Mouse (Mus musculus) kidney, embryonic 16.5 days (tissue): Measurements from ENCODE around the gene Ocln. TPM values are rescaled to one million over a fixed set of nuclear protein-coding genes. Genes with fewer than 3 reads are reported as not detected.
"Not testable (repeated sequence)": the region's sequence is repeated elsewhere in the genome, so short reads cannot be mapped to it uniquely, and the experiment has no call there.

Experiments used
- ATAC-seq: fragments of 200-750 bp; cut with Nextera tagmentation; 2 replicates; pipeline ENCODE4 v1.8.0; 2017; ENCODE audit warnings: moderate TSS enrichment; ENCODE audit not compliant: low FRiP score, low TSS enrichment
- H3K27ac ChIP-seq: fragments of 300-500 bp; sonication (generic); 2 replicates; pipeline ENCODE4 v1.5.1; 2014; ENCODE audit warnings: low read length
- H3K27me3 ChIP-seq: fragments of 300-500 bp; sonication (generic); 2 replicates; pipeline ENCODE4 v1.6.1; 2014; ENCODE audit warnings: low read length, control low read depth, mixed read lengths; ENCODE audit not compliant: insufficient read depth
- H3K36me3 ChIP-seq: fragments of 300-500 bp; sonication (generic); 2 replicates; pipeline ENCODE4 v1.6.1; 2014; ENCODE audit warnings: low read length, control low read depth, mixed read lengths; ENCODE audit not compliant: insufficient read depth
- H3K4me1 ChIP-seq: fragments of 300-500 bp; sonication (generic); 2 replicates; pipeline ENCODE4 v1.6.1; 2014; ENCODE audit warnings: low read length, control low read depth, mixed read lengths; ENCODE audit not compliant: insufficient read depth
- H3K4me2 ChIP-seq: fragments of 300-500 bp; sonication (generic); replicated peaks from 2 replicates; pipeline ENCODE4 v1.6.1; 2014; ENCODE audit warnings: low read depth, low read length
- H3K4me3 ChIP-seq: fragments of 300-500 bp; sonication (generic); 2 replicates; pipeline ENCODE4 v1.5.1; 2014; ENCODE audit warnings: mild to moderate bottlenecking, low read length
- H3K9ac ChIP-seq: fragments of 300-500 bp; sonication (generic); replicated peaks from 2 replicates; pipeline ENCODE4 v1.6.1; 2014; ENCODE audit warnings: low read length
- H3K9me3 ChIP-seq: fragments of 300-500 bp; sonication (generic); 2 replicates; pipeline ENCODE4 v1.6.1; 2016; ENCODE audit warnings: low read length, control low read depth
- WGBS: fragments of 180-500 bp; shearing (Covaris S2); extraction: QIAGEN DNeasy Blood & Tissue Kit; methylation state at CpG from one replicate; pipeline ENCODE4 v1.1.7; 2014; 5-methylcytosine and 5-hydroxymethylcytosine counted together
- polyA plus RNA-seq: library from polyadenylated mRNA; unstranded; fragments of >200 nt; fragmentation: Nextera tagmentation; extraction: Ambion mirVana; gene quantifications from 2 replicates; pipeline ENCODE4 v1.2.1, GENCODE M21; 2015

The Ocln gene
- polyA plus RNA-seq, 1 experiment from 2014 or later: 34.4 TPM

DNA sequence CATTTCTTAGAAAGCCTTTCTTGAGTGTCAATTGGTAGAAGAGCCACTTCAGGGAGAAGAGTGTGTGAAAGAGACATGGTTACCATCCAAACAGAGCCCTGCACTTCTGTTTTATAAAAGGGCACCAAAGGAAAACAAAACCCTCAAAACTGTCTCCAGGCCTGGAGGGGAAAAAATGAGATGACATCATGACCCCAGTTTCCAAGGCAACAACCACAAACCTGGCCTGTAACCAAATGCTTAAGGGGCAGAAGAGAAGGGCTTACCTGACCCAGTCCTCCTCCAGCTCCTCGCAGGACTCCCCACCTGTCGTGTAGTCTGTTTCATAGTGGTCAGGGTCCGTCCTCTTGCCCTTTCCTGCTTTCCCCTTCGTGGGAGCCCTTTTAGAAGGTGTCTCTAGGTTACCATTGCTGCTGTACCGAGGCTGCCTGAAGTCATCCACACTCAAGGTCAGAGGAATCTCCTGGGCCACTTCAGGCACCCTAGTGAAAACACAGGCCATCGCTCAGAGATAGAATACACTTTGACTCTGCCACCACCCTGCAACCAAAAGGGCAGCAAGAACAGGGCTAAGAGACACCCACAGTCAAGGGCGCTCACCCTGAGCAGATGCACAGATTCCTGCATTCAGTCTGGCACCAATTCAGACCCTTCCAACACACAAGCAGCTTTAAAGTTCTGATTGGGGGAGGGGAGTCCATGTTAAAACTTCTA, 41.2 kb downstream of the Ocln start:
- Histone ChIP-seq H3K27ac (no peak overlapping the region), H3K4me2 (no peak overlapping the region), H3K9ac (no peak overlapping the region), H3K4me1 (peaks cover under 1% of the 10 kb centered on the region; the same call in 1 of the 2 replicates), H3K9me3 (no peaks in the 10 kb centered on the region), H3K27me3 (no peaks in the 10 kb centered on the region), H3K4me3 (no peak overlapping the region), H3K36me3 (no peaks in the 10 kb centered on the region)
- ATAC-seq: no peak
- 55% methylated on average over 7 of the region's 7 CpGs for WGBS

DNA sequence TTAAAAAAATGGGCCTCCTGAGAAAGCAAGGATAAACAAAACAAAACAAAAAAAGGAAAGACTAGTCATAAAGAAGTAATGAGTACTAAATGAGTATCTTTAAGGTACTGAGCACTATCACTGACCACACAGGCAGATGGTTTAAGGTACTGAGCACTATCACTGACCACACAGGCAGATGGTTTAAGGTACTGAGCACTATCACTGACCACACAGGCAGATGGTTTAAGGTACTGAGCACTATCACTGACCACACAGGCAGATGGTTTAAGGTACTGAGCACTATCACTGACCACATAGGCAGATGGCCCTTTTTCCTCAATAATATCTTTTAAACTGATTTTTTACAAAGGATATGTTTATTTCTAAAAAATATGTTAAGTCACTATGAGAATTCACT, 52.9 kb downstream of the Ocln start:
- H3K9me3 ChIP-seq, H3K27me3 ChIP-seq, H3K36me3 ChIP-seq, H3K4me2 ChIP-seq, H3K4me1 ChIP-seq, ATAC-seq, H3K4me3 ChIP-seq, H3K27ac ChIP-seq, H3K9ac ChIP-seq: not testable (repeated sequence)

DNA sequence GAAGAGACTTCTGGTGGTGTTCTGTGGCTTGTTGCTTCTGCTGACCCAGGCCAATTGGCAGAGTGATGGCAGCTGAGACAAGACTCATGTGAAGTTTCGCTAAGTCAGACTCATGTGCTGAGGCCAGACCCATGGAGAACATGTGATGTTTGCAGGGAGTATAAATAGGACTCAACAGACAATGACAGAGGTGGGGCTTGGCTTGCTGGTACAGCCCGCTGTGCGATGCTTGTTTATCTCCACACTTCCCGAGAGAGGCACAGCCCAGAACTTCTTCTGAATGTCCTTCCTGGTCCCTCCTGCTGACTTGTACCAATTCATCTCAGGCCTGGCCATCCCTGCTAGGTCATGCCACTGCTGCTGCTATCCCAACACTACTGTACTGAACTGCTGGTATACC, 57.2 kb downstream of the Ocln start:
- H3K27ac ChIP-seq: no peak overlapping the region
- no peaks in the 10 kb centered on the region for H3K9me3 ChIP-seq
- H3K36me3 ChIP-seq: no peaks in the 10 kb centered on the region
- no peak for ATAC-seq
- WGBS: 84% methylated on average over 4 of the region's 4 CpGs
- no peak overlapping the region for H3K4me3 ChIP-seq
- peaks cover 9% of the 10 kb centered on the region for H3K4me1 ChIP-seq
- H3K9ac ChIP-seq: no peak overlapping the region
- no peaks in the 10 kb centered on the region for H3K27me3 ChIP-seq
- H3K4me2 ChIP-seq: no peak overlapping the region

DNA sequence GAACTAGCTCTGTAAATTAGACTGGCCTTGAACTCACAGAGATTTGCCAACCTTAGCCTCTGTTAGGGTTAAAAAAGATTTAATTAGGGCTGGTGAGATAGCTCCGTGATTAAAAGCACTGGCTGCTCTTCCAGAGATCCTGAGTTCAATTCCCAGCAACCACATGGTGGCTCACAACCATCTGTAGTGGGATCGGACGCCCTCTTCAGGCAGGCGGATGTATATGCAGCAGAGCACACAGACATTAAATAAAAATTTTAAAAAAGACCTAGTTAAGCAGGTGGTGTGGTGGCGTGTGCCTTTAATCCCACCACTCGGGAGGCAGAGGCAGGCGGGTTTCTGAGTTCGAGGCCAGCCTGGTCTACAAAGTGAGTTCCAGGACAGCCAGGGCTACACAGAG, 58.1 kb downstream of the Ocln start:
- H3K4me3 ChIP-seq, H3K4me2 ChIP-seq, H3K27ac ChIP-seq, H3K9ac ChIP-seq, H3K27me3 ChIP-seq, H3K9me3 ChIP-seq, ATAC-seq, H3K36me3 ChIP-seq, H3K4me1 ChIP-seq: not testable (repeated sequence)
- WGBS: 63% methylated on average over 8 of the region's 8 CpGs

DNA sequence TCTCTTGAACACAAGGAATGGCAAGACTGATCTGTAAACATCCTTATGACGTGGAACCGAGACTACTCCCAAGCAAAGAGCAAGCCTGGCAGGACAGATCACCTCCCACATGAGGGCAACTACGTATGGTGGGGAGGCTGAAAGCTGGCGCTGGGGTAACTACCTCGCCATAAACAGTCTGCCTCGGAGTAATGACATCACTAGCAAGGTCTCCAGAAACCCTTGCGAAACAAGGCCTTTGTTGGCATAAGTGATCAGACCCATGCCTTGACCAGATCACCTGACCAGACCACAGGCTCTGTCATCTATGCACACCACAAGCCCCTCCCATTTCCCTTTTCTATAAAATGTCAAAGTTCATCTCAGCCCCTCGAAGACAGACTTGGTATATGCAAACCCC, 59.2 kb downstream of the Ocln start:
- no peaks in the 10 kb centered on the region for H3K27me3 ChIP-seq
- no peak for ATAC-seq
- H3K9ac ChIP-seq: no peak overlapping the region
- H3K9me3 ChIP-seq: no peaks in the 10 kb centered on the region
- H3K4me3 ChIP-seq: no peak overlapping the region
- peaks cover 4% of the 10 kb centered on the region; the same call in 1 of the 2 replicates for H3K36me3 ChIP-seq
- H3K4me1 ChIP-seq: peaks cover 9% of the 10 kb centered on the region
- H3K27ac ChIP-seq: no peak overlapping the region
- 62% methylated on average over 8 of the region's 8 CpGs for WGBS
- no peak overlapping the region for H3K4me2 ChIP-seq

DNA sequence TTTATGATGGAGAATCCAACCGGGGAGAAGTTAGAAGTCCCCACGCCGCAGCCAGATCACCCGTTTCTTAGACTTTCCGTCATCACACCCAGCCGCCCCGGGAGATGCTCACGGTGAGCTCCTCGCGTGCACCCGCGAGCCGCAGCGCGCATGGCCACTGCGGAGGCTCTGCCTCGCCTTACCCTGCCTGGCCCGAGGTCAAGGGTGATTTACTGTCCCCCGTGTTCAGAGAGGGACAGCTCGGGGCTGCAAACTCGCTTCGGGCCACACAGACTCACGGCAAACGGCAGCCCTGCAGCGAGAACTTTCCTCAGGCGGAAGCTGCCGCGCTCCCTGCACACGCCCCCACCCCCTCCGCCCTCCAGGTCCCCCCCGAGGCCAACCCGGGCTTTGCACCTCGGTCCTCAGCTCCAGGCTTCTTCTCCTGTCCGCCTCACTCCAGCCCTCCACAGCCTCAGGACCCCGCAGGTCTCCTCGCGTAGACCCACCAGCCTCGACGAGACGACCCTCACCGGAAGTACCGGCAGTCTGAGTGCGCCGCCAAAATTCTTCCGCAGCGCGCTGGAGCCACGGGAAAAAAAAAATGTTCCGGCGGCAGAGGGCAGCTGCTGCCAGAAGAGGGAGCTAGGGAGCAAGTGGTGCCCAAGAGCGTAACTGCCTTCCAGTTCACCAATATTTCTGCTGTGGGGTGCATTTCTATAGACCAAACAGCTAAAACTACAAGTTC, 60.3 kb downstream of the Ocln start, which contains the start of gene Gtf2h2:
Gtf2h2 (minus strand) TSS at position 519 of the 727 bp plus-strand sequence.
- Histone ChIP-seq H3K9ac (peak within 1 kb of the TSS; percentile 93), H3K27me3 (no peaks in the 10 kb centered on the region), H3K9me3 (no peaks in the 10 kb centered on the region), H3K4me3 (peak within 1 kb of the TSS; percentile 99), H3K4me1 (peaks cover 9% of the 10 kb centered on the region), H3K4me2 (peak within 1 kb of the TSS; percentile 84), H3K27ac (peak within 1 kb of the TSS; percentile 90), H3K36me3 (peaks cover 12% of the 10 kb centered on the region)
- peak; percentile 87 for ATAC-seq
- under 1% methylated on average over 51 of the region's 51 CpGs for WGBS

DNA sequence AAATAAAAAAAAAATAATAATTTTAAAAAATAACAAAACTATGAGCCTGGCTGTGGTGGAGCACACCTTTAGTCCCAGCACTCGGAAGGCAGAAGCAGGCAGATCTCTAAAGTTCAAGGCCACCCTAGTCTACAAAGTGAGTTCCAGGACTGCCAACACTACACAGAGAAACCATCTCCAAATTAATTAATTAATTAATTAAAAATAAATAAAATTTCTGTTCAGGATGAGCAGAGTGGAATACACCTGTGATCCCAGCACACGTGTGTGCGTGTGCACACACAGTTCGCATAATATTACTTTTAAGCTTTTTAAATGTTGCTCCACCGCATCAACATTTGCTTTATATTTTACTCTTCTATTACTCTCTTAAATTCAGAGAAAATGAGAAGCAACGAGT, 60.9 kb downstream of the Ocln start:
- Histone ChIP-seq H3K27me3 (no peaks in the 10 kb centered on the region), H3K4me2 (peak overlapping the region; percentile 84), H3K4me3 (peak overlapping the region; percentile 99), H3K9ac (peak overlapping the region; percentile 93), H3K9me3 (no peaks in the 10 kb centered on the region), H3K36me3 (peaks cover 14% of the 10 kb centered on the region), H3K4me1 (peaks cover 9% of the 10 kb centered on the region), H3K27ac (peak overlapping the region; percentile 90)
- no peak for ATAC-seq
- 15% methylated on average over 6 of the region's 6 CpGs for WGBS

DNA sequence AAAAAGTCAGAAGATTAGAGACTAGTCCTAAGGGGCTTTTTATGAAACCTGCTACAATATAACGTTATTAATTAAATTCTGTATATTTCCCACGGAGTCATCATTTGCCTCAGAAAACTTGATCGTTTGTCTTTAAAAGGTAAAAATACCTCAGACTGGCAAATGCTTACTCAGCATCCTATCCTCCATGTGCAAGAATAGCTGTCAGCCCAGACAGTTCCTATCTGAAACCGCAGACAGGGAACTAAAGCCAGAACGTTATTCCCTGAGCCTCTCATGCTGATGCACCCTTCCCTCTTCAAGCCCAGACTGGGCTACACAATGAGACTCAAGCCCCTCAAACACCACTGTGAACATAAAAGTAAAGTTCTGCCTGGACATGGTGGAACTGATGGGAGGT, 62.1 kb downstream of the Ocln start:
- no peak overlapping the region for H3K4me3 ChIP-seq
- no peaks in the 10 kb centered on the region for H3K9me3 ChIP-seq
- peaks cover 9% of the 10 kb centered on the region for H3K4me1 ChIP-seq
- H3K36me3 ChIP-seq: peaks cover 17% of the 10 kb centered on the region
- no peak overlapping the region for H3K9ac ChIP-seq
- WGBS: 83% methylated on average over 5 of the region's 5 CpGs
- no peak overlapping the region for H3K4me2 ChIP-seq
- H3K27me3 ChIP-seq: no peaks in the 10 kb centered on the region
- H3K27ac ChIP-seq: no peak overlapping the region
- no peak for ATAC-seq

DNA sequence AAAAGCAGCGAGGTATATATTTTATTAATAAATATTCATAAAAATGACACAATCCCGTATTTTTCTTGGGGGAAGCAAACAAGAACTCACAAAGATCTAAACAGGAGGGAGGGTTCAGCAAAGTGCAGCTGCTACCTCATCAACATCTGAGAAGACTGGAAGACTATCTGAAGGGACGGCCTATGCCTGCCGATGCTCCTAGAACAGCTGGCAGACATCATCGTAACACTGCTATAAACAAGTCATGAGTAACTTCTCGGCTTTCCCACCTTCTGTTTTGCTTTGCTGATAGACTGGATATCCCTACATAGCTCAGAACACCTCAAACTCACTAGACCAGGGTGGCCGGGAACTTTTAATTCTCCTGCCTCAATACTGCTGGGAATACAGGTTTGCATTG, 68.9 kb downstream of the Ocln start:
- Histone ChIP-seq H3K36me3 (peaks cover 36% of the 10 kb centered on the region), H3K9ac (no peak overlapping the region), H3K27me3 (no peaks in the 10 kb centered on the region), H3K4me1 (no peaks in the 10 kb centered on the region), H3K4me3 (no peak overlapping the region), H3K27ac (no peak overlapping the region), H3K4me2 (no peak overlapping the region), H3K9me3 (no peaks in the 10 kb centered on the region)
- WGBS: 41% methylated on average over 7 of the region's 7 CpGs
- peak; percentile 57 for ATAC-seq
